Mouse (Mus musculus) liver, embryonic 11.5 days (tissue): ENCODE results near the gene Zbtb1. TPM values are rescaled to one million over a fixed set of nuclear protein-coding genes. Genes with fewer than 3 reads are reported as not detected.

Experiments used
- ATAC-seq: fragments of 200-750 bp; cut with Nextera tagmentation; replicated peaks from 2 replicates; pipeline ENCODE4 v1.8.0; 2017; ENCODE audit warnings: moderate number of reproducible peaks, mild to moderate bottlenecking, moderate TSS enrichment, moderate library complexity; ENCODE audit not compliant: low FRiP score
- DNase-seq: peaks from one replicate; pipeline ENCODE4 v3.0.0-alpha.2; 2017; ENCODE audit warnings: low spot score
- H3K27ac ChIP-seq: fragments of 300-500 bp; sonication (generic); 2 replicates; pipeline ENCODE4 v1.5.1; 2014; ENCODE audit warnings: mild to moderate bottlenecking, low read depth, low read length, control low read depth
- H3K27me3 ChIP-seq: fragments of 300-500 bp; sonication (generic); replicated peaks from 2 replicates; pipeline ENCODE4 v1.6.1; 2014; ENCODE audit warnings: low read length, mixed read lengths; ENCODE audit not compliant: control insufficient read depth, insufficient read depth
- H3K36me3 ChIP-seq: fragments of 300-500 bp; sonication (generic); 2 replicates; pipeline ENCODE4 v1.6.1; 2014; ENCODE audit warnings: mild to moderate bottlenecking, low read length, moderate library complexity, mixed read lengths; ENCODE audit not compliant: control insufficient read depth, insufficient read depth
- H3K4me1 ChIP-seq: fragments of 300-500 bp; sonication (generic); replicated peaks from 2 replicates; pipeline ENCODE4 v1.6.1; 2014; ENCODE audit warnings: low read length, mixed read lengths; ENCODE audit not compliant: control insufficient read depth, insufficient read depth
- H3K4me2 ChIP-seq: fragments of 300-500 bp; sonication (generic); 2 replicates; pipeline ENCODE4 v1.6.1; 2014; ENCODE audit warnings: mild to moderate bottlenecking, control low read depth, moderate library complexity
- H3K4me3 ChIP-seq: fragments of 300-500 bp; sonication (generic); 2 replicates; pipeline ENCODE4 v1.5.1; 2014; ENCODE audit warnings: low read depth, low read length, control low read depth
- H3K9ac ChIP-seq: fragments of 300-500 bp; sonication (generic); 2 replicates; pipeline ENCODE4 v1.6.1; 2014; ENCODE audit warnings: low read depth, low read length, control low read depth
- H3K9me3 ChIP-seq: fragments of 300-500 bp; sonication (generic); 2 replicates; pipeline ENCODE4 v1.6.1; 2016; ENCODE audit warnings: low read length, inconsistent platforms, mixed read lengths; ENCODE audit not compliant: control insufficient read depth
- WGBS: fragments of 180-500 bp; shearing (Covaris S2); extraction: QIAGEN DNeasy Blood & Tissue Kit; methylation state at CpG from one replicate; pipeline ENCODE4 v1.1.7; 2014; 5-methylcytosine and 5-hydroxymethylcytosine counted together
- polyA plus RNA-seq: library from polyadenylated mRNA; unstranded; fragments of >200 nt; fragmentation: Nextera tagmentation; extraction: Ambion mirVana; gene quantifications from 2 replicates; pipeline ENCODE4 v1.2.1, GENCODE M21; 2014

The Zbtb1 gene
- polyA plus RNA-seq, 1 experiment from 2014 or later = 9.4 TPM

- 7% methylated on average over 64 of the region's 64 CpGs for WGBS
- ATAC-seq = no peak
- peak; percentile 57 for DNase-seq
- Histone ChIP-seq H3K4me1 (peaks cover 15% of the 10 kb centered on the region), H3K27ac (no peak overlapping the region), H3K9ac (no peak overlapping the region), H3K9me3 (no peaks in the 10 kb centered on the region), H3K36me3 (no peaks in the 10 kb centered on the region), H3K4me2 (peak overlapping the region; percentile 94), H3K4me3 (peak overlapping the region; percentile 62), H3K27me3 (peaks cover 33% of the 10 kb centered on the region)
These were observed 35.3 kb downstream of the Zbtb1 start for GRCm38 (mm10) chr12:76405183-76405970.

- Histone ChIP-seq H3K9me3 (no peaks in the 10 kb centered on the region), H3K36me3 (no peaks in the 10 kb centered on the region), H3K27ac (no peak overlapping the region), H3K4me2 (peak overlapping the region; percentile 94), H3K27me3 (peaks cover 33% of the 10 kb centered on the region), H3K9ac (no peak overlapping the region), H3K4me3 (peak overlapping the region; percentile 62), H3K4me1 (peaks cover 15% of the 10 kb centered on the region)
- WGBS = 3% methylated on average over 23 of the region's 23 CpGs
- DNase-seq (peak; percentile 53), ATAC-seq (no peak)
These were observed 35.9 kb downstream of the Zbtb1 start for GRCm38 (mm10) chr12:76405971-76406370.

- Histone ChIP-seq H3K4me3 (no peak overlapping the region), H3K9ac (no peak overlapping the region), H3K36me3 (no peaks in the 10 kb centered on the region), H3K9me3 (no peaks in the 10 kb centered on the region), H3K27ac (no peak overlapping the region), H3K4me2 (no peak overlapping the region), H3K4me1 (peaks cover 15% of the 10 kb centered on the region), H3K27me3 (peaks cover 33% of the 10 kb centered on the region)
- DNase-seq (no peak), ATAC-seq (no peak)
- WGBS = 52% methylated on average over 1 of the region's 1 CpGs
These were observed 37.1 kb downstream of the Zbtb1 start for GRCm38 (mm10) chr12:76407184-76407583.

- Histone ChIP-seq H3K27ac (no peak overlapping the region), H3K27me3 (peaks cover 33% of the 10 kb centered on the region), H3K36me3 (no peaks in the 10 kb centered on the region), H3K9me3 (no peaks in the 10 kb centered on the region), H3K9ac (no peak overlapping the region), H3K4me2 (no peak overlapping the region), H3K4me3 (no peak overlapping the region), H3K4me1 (peaks cover 15% of the 10 kb centered on the region)
- DNase-seq (no peak), ATAC-seq (no peak)
- WGBS = 49% methylated on average over 4 of the region's 4 CpGs
These were observed 39.1 kb downstream of the Zbtb1 start for GRCm38 (mm10) chr12:76409166-76409565.

GRCm38 (mm10) chr12:76415383-76416010 lies 45.4 kb downstream of the Zbtb1 start:
- DNase-seq (no peak), ATAC-seq (no peak)
- Histone ChIP-seq H3K4me1 (no peaks in the 10 kb centered on the region; the same call in 1 of the 2 replicates), H3K27me3 (peaks cover 8% of the 10 kb centered on the region), H3K4me2 (no peak overlapping the region), H3K4me3 (no peak overlapping the region), H3K9ac (no peak overlapping the region), H3K9me3 (peaks cover 4% of the 10 kb centered on the region), H3K27ac (no peak overlapping the region), H3K36me3 (no peaks in the 10 kb centered on the region)
- WGBS = 76% methylated on average over 11 of the region's 12 CpGs

- peaks cover 8% of the 10 kb centered on the region for H3K27me3 ChIP-seq
- H3K36me3 ChIP-seq = no peaks in the 10 kb centered on the region
- H3K4me2 ChIP-seq = peak within 1 kb of the TSS; percentile 67
- H3K9me3 ChIP-seq = peaks cover 4% of the 10 kb centered on the region
- H3K4me3 ChIP-seq = peak within 1 kb of the TSS; percentile 39
- ATAC-seq = peak; percentile 45; the same call in 1 of the 2 replicates
- peak; percentile 52 for DNase-seq
- no peaks in the 10 kb centered on the region; the same call in 1 of the 2 replicates for H3K4me1 ChIP-seq
- 4% methylated on average over 37 of the region's 37 CpGs for WGBS
- no peak within 1 kb of the TSS for H3K27ac ChIP-seq
- no peak within 1 kb of the TSS for H3K9ac ChIP-seq
These were observed 47.4 kb downstream of the Zbtb1 start, which contains the start of gene Ppp1r36 for GRCm38 (mm10) chr12:76417433-76417854. Gene Ppp1r36, plus strand, starts transcription at chr12:76417538.

- 89% methylated on average over 5 of the region's 5 CpGs for WGBS
These were observed 48.3 kb downstream of the Zbtb1 start for GRCm38 (mm10) chr12:76418346-76418745.

GRCm38 (mm10) chr12:76425256-76425655 lies 55.2 kb downstream of the Zbtb1 start:
- H3K9me3 ChIP-seq = no peaks in the 10 kb centered on the region
- no peak overlapping the region for H3K9ac ChIP-seq
- no peak for ATAC-seq
- no peak for DNase-seq
- no peaks in the 10 kb centered on the region for H3K27me3 ChIP-seq
- 85% methylated on average over 3 of the region's 3 CpGs for WGBS
- no peaks in the 10 kb centered on the region for H3K4me1 ChIP-seq
- no peaks in the 10 kb centered on the region for H3K36me3 ChIP-seq
- no peak overlapping the region for H3K4me2 ChIP-seq
- H3K27ac ChIP-seq = no peak overlapping the region
- no peak overlapping the region for H3K4me3 ChIP-seq

More at GRCm38 (mm10) chr12:76418346-76418745, 48.3 kb downstream of the Zbtb1 start:
- no peak overlapping the region for H3K9ac ChIP-seq
- no peak overlapping the region for H3K27ac ChIP-seq
- H3K9me3 ChIP-seq = peaks cover 4% of the 10 kb centered on the region
- H3K4me1 ChIP-seq = no peaks in the 10 kb centered on the region; the same call in 1 of the 2 replicates
- DNase-seq (no peak), ATAC-seq (no peak)
- H3K4me2 ChIP-seq = no peak overlapping the region
- H3K4me3 ChIP-seq = no peak overlapping the region
- peaks cover 8% of the 10 kb centered on the region for H3K27me3 ChIP-seq
- H3K36me3 ChIP-seq = no peaks in the 10 kb centered on the region
